Mouse (Mus musculus) heart, postnatal 36 days (tissue): ENCODE data around the gene Fbxo2. TPM values are rescaled to one million over a fixed set of nuclear protein-coding genes. Genes with fewer than 3 reads are reported as not detected.

Experiments used
- microRNA-seq, 2 experiments: library from miRNA; unstranded; fragments of <30 nt; microRNA quantifications; one replicate each; pipeline ENCODE4 v1.2.0; 2021; ENCODE audit warnings: borderline number of aligned reads in 2 of 2
- total RNA-seq, 2 experiments: library from RNA; stranded (reverse); gene quantifications; 2 replicates each; pipeline ENCODE4 v1.2.3; 2021

The Fbxo2 gene
- total RNA-seq, 2 experiments from 2014 or later = 0.19 TPM; not detected in 1

Small RNAs within 50 kb of the gene (microRNA-seq; reads per million reads assigned to microRNA genes)
- gene Mir7022 = 0 reads per million in 2 experiments

Other genes with a start within 250 kb of the Fbxo2 start
- gene Plod1, start 223.9 kb upstream of the Fbxo2 start, total RNA-seq = 10 to 100 TPM; 71.3 to 89.9 TPM
- gene 2510039O18Rik, start 219.7 kb upstream of the Fbxo2 start, total RNA-seq = 10 to 100 TPM; 37.2 to 41.2 TPM
- 100 to 1,000 TPM in 1 of 2 experiments, 10 to 100 TPM in 1; 93.0 to 227 TPM for gene Nppb, start 174.8 kb upstream of the Fbxo2 start, total RNA-seq
- 1,000 to 10,000 TPM; 1,742 to 1,804 TPM for gene Nppa, start 159.9 kb upstream of the Fbxo2 start, total RNA-seq
- 1 to 10 TPM; 8.0 to 9.3 TPM for gene Clcn6, start 121.8 kb upstream of the Fbxo2 start, total RNA-seq
- gene Mthfr, start 121.5 kb upstream of the Fbxo2 start, total RNA-seq = 10 to 100 TPM in 1 of 2 experiments, 1 to 10 TPM in 1; 9.2 to 13.1 TPM
- 10 to 100 TPM; 45.1 to 49.3 TPM for gene Agtrap, start 72.6 kb upstream of the Fbxo2 start, total RNA-seq
- 10 to 100 TPM; 10.6 to 11.9 TPM for gene Mad2l2, start 30.2 kb upstream of the Fbxo2 start, total RNA-seq
- gene Draxin, start 29.9 kb upstream of the Fbxo2 start, total RNA-seq = under 1 TPM; 0.05 to 0.11 TPM
- gene Fbxo6, start 8.5 kb upstream of the Fbxo2 start, total RNA-seq = 10 to 100 TPM; 38.9 to 40.3 TPM
- gene Fbxo44, start 139 bp upstream of the Fbxo2 start, total RNA-seq = 10 to 100 TPM; 18.2 to 18.8 TPM
- gene Disp3, start 127.3 kb downstream of the Fbxo2 start, total RNA-seq = not detected